Mouse (Mus musculus) cerebellum, adult 2 months (tissue): ENCODE measurements around the gene Dgcr2. TPM values are rescaled to one million over a fixed set of nuclear protein-coding genes. Genes with fewer than 3 reads are reported as not detected.
A peak's percentile ranks its signal among the peaks of the same experiment; 100 is the strongest.

Experiments used
- DNase-seq, 2 experiments: peaks; one replicate each; pipeline ENCODE4 v3.0.0; 2021
- H3K27ac ChIP-seq: fragments of 200-500 bp; 2 replicates; pipeline ENCODE4 v1.5.1; 2012; ENCODE audit warnings: low read length, control low read depth, inconsistent platforms; ENCODE audit not compliant: insufficient read depth
- H3K27me3 ChIP-seq: fragments of 200-500 bp; 2 replicates; pipeline ENCODE4 v1.6.1; 2012; ENCODE audit warnings: inconsistent platforms, mild to moderate bottlenecking, low read length, moderate library complexity; ENCODE audit not compliant: control insufficient read depth, insufficient read depth
- H3K4me1 ChIP-seq: fragments of 200-500 bp; 2 replicates; pipeline ENCODE4 v1.6.1; 2011; ENCODE audit warnings: low read length; ENCODE audit not compliant: control insufficient read depth, insufficient read depth
- H3K4me3 ChIP-seq: fragments of 200-500 bp; replicated peaks from 2 replicates; pipeline ENCODE3; 2011; ENCODE audit warnings: mild to moderate bottlenecking, low read depth, low read length, control low read depth; ENCODE audit not compliant: insufficient read depth
- CTCF ChIP-seq: fragments of 200-500 bp; IDR thresholded peaks from 2 replicates; pipeline ENCODE4 v1.5.1; 2011; ENCODE audit warnings: low read depth, mild to moderate bottlenecking, control low read depth, low read length, moderate library complexity, borderline replicate concordance; ENCODE audit not compliant: insufficient read depth
- POLR2A ChIP-seq: fragments of 200-500 bp; IDR thresholded peaks from 2 replicates; pipeline ENCODE4 v1.6.1; 2011; ENCODE audit warnings: low read length, control low read depth, borderline replicate concordance; ENCODE audit not compliant: insufficient read depth
- WGBS: fragments of 180-500 bp; shearing (Covaris S2); methylation state at CpG from one replicate; pipeline ENCODE4 v1.1.7; 2018; 5-methylcytosine and 5-hydroxymethylcytosine counted together
- polyA plus RNA-seq: library from polyadenylated mRNA; depleted of rRNA; stranded (reverse); fragments of >200 nt; gene quantifications from 2 replicates; pipeline ENCODE4 v1.2.3, GENCODE M21; 2012; rRNA removed

The Dgcr2 gene
- polyA plus RNA-seq: 145 and 162 TPM in 2 replicates

GRCm38 (mm10) chr16:17898462-17898861 lies at the start of gene Dgcr2, which contains the start of gene Tssk2:
Gene Dgcr2 (minus strand): TSS chr16:17898562.
Gene Tssk2 (plus strand): TSS chr16:17898637.
- no peak for DNase-seq
- no peak within 1 kb of the TSS for H3K27ac ChIP-seq
- H3K4me3 ChIP-seq: no peak within 1 kb of the TSS
- TF ChIP-seq POLR2A (no peak), CTCF (no peak)
- peaks cover 9% of the 10 kb centered on the region; the same call in 1 of the 2 replicates for H3K4me1 ChIP-seq
- 75% methylated on average over 14 of the region's 14 CpGs for WGBS
- no peaks in the 10 kb centered on the region for H3K27me3 ChIP-seq

- DNase-seq: no peak
- Histone ChIP-seq H3K4me3 (no peak overlapping the region), H3K27me3 (no peaks in the 10 kb centered on the region), H3K4me1 (no peaks in the 10 kb centered on the region), H3K27ac (no peak overlapping the region)
- TF ChIP-seq POLR2A (no peak), CTCF (no peak)
- WGBS: 57% methylated on average over 7 of the region's 7 CpGs
Measured at GRCm38 (mm10) chr16:17945081-17945831, 46.9 kb upstream of the Dgcr2 start.

- Histone ChIP-seq H3K27me3 (no peaks in the 10 kb centered on the region), H3K4me1 (no peaks in the 10 kb centered on the region), H3K27ac (no peak overlapping the region), H3K4me3 (no peak overlapping the region)
- DNase-seq: no peak
- WGBS: 75% methylated on average over 8 of the region's 8 CpGs
- TF ChIP-seq POLR2A: no peak
- no peak for TF ChIP-seq CTCF
Measured at GRCm38 (mm10) chr16:17943466-17943865, 45.1 kb upstream of the Dgcr2 start.

- Histone ChIP-seq H3K27me3 (no peaks in the 10 kb centered on the region), H3K4me1 (no peaks in the 10 kb centered on the region), H3K4me3 (no peak overlapping the region), H3K27ac (no peak overlapping the region)
- whole genome bisulfite sequencing: 21% methylated on average over 9 of the region's 9 CpGs
- DNase-seq: peak in 1 of 2 experiments; percentile 20
- no peak for TF ChIP-seq CTCF
- no peak for TF ChIP-seq POLR2A
Measured at GRCm38 (mm10) chr16:17939255-17939751, 40.9 kb upstream of the Dgcr2 start.

- TF ChIP-seq CTCF: peak; percentile 80
- no peak for TF ChIP-seq POLR2A
- Histone ChIP-seq H3K4me3 (no peak overlapping the region), H3K27me3 (no peaks in the 10 kb centered on the region), H3K4me1 (no peaks in the 10 kb centered on the region), H3K27ac (no peak overlapping the region)
- 6% methylated on average over 7 of the region's 7 CpGs for whole genome bisulfite sequencing
- peak; percentile 75 to 77 for DNase-seq
Measured at GRCm38 (mm10) chr16:17938821-17939220, 40.5 kb upstream of the Dgcr2 start.

GRCm38 (mm10) chr16:17938187-17938586 lies 39.8 kb upstream of the Dgcr2 start:
- Histone ChIP-seq H3K4me1 (no peaks in the 10 kb centered on the region), H3K27ac (no peak overlapping the region), H3K27me3 (no peaks in the 10 kb centered on the region), H3K4me3 (no peak overlapping the region)
- TF ChIP-seq POLR2A (no peak), CTCF (no peak)
- 85% methylated on average over 7 of the region's 7 CpGs for WGBS
- no peak for DNase-seq

- no peak overlapping the region for H3K27ac ChIP-seq
- WGBS: 76% methylated on average over 10 of the region's 10 CpGs
Measured at GRCm38 (mm10) chr16:17936776-17937175, 38.4 kb upstream of the Dgcr2 start.

GRCm38 (mm10) chr16:17934445-17934910 lies 36.1 kb upstream of the Dgcr2 start:
- H3K27ac ChIP-seq: no peak overlapping the region
- TF ChIP-seq POLR2A (no peak), CTCF (no peak)
- no peaks in the 10 kb centered on the region for H3K4me1 ChIP-seq
- H3K4me3 ChIP-seq: no peak overlapping the region
- WGBS: 9% methylated on average over 3 of the region's 3 CpGs
- H3K27me3 ChIP-seq: no peaks in the 10 kb centered on the region
- DNase-seq: no peak

More at GRCm38 (mm10) chr16:17936776-17937175, 38.4 kb upstream of the Dgcr2 start:
- Histone ChIP-seq H3K27me3 (no peaks in the 10 kb centered on the region), H3K4me3 (no peak overlapping the region), H3K4me1 (no peaks in the 10 kb centered on the region)
- TF ChIP-seq CTCF: no peak
- no peak for TF ChIP-seq POLR2A
- no peak for DNase-seq
